Mouse (Mus musculus) heart, postnatal 0 days (tissue): ENCODE data around the gene Sorbs2. TPM values are rescaled to one million over a fixed set of nuclear protein-coding genes. Genes with fewer than 3 reads are reported as not detected.

Experiments used
- ATAC-seq: fragments of 200-750 bp; cut with Nextera tagmentation; 2 replicates; pipeline ENCODE4 v1.8.0; 2017; ENCODE audit warnings: low read depth, moderate number of reproducible peaks, moderate library complexity; ENCODE audit not compliant: insufficient read depth
- DNase-seq: peaks from one replicate; pipeline ENCODE4 v3.0.0-alpha.2; 2016; ENCODE audit warnings: low spot score
- H3K27ac ChIP-seq: fragments of 300-500 bp; sonication (generic); 2 replicates; pipeline ENCODE4 v1.5.1; 2014; ENCODE audit warnings: low read depth, mild to moderate bottlenecking
- H3K27me3 ChIP-seq: fragments of 300-500 bp; sonication (generic); 2 replicates; pipeline ENCODE4 v1.6.1; 2014; ENCODE audit warnings: low read length, mixed read lengths; ENCODE audit not compliant: control insufficient read depth, insufficient read depth
- H3K36me3 ChIP-seq: fragments of 300-500 bp; sonication (generic); replicated peaks from 2 replicates; pipeline ENCODE4 v1.6.1; 2014; ENCODE audit warnings: low read length, mixed read lengths; ENCODE audit not compliant: control insufficient read depth, insufficient read depth
- H3K4me1 ChIP-seq: fragments of 300-500 bp; sonication (generic); 2 replicates; pipeline ENCODE4 v1.6.1; 2014; ENCODE audit warnings: antibody characterized with exemption; ENCODE audit not compliant: control insufficient read depth, insufficient read depth
- H3K4me2 ChIP-seq: fragments of 300-500 bp; sonication (generic); 2 replicates; pipeline ENCODE4 v1.6.1; 2014; ENCODE audit warnings: low read depth, mild to moderate bottlenecking, low read length, moderate library complexity
- H3K4me3 ChIP-seq: fragments of 300-500 bp; sonication (generic); 2 replicates; pipeline ENCODE4 v1.5.1; 2014; ENCODE audit warnings: low read depth, low read length
- H3K9ac ChIP-seq: fragments of 300-500 bp; sonication (generic); replicated peaks from 2 replicates; pipeline ENCODE4 v1.6.1; 2014; ENCODE audit warnings: low read depth, low read length, mixed read lengths
- H3K9me3 ChIP-seq: fragments of 300-500 bp; sonication (generic); replicated peaks from 2 replicates; pipeline ENCODE4 v1.6.1; 2016; ENCODE audit warnings: low read length; ENCODE audit not compliant: control insufficient read depth
- CTCF ChIP-seq: IDR thresholded peaks from 2 replicates; pipeline ENCODE4 v1.5.1; 2016; ENCODE audit warnings: antibody characterized with exemption, control low read depth, low read depth
- EP300 ChIP-seq: IDR thresholded peaks from 2 replicates; pipeline ENCODE4 v1.6.1; 2016; ENCODE audit warnings: antibody characterized with exemption, low read depth
- WGBS: fragments of 180-500 bp; shearing (Covaris S2); extraction: QIAGEN DNeasy Blood & Tissue Kit; methylation state at CpG from one replicate; pipeline ENCODE4 v1.1.7; 2014; 5-methylcytosine and 5-hydroxymethylcytosine counted together
- polyA plus RNA-seq: library from polyadenylated mRNA; unstranded; fragments of >200 nt; fragmentation: Nextera tagmentation; extraction: Ambion mirVana; gene quantifications from 2 replicates; pipeline ENCODE4 v1.2.1, GENCODE M21; 2015
- total RNA-seq: library from RNA; depleted of rRNA; stranded (reverse); fragments of >200 nt; gene quantifications from 2 replicates; pipeline ENCODE4 v1.2.3, GENCODE M21; 2014; ENCODE audit warnings: low replicate concordance

Gene Sorbs2
- total and polyA plus RNA-seq, 2 experiments from 2014 or later: 228 to 385 TPM

DNA sequence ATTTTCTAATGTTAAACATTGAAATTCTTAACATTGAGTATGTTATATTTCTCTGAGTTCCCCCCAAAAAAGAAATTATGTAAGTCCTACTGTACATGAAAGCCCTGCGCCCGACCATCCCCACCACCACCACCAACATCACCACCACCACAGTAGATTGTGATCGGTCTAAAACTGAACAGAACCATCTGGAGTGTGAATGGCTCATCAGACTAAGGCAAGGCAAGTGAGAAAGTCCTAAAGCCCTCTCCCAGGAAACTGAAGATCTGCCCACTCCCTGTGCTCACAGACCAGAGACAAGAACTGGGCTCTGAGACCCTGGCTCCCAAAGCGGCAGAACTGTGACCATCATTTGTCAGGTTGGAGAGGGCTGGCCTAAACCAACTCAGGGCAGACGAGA lies 192.5 kb downstream of the Sorbs2 start:
- Histone ChIP-seq H3K36me3 (peaks cover 33% of the 10 kb centered on the region), H3K27me3 (no peaks in the 10 kb centered on the region), H3K9me3 (no peaks in the 10 kb centered on the region), H3K9ac (no peak overlapping the region), H3K4me2 (no peak overlapping the region), H3K27ac (no peak overlapping the region), H3K4me1 (peaks cover 11% of the 10 kb centered on the region; the same call in 1 of the 2 replicates), H3K4me3 (no peak overlapping the region)
- DNase-seq (no peak), ATAC-seq (no peak)
- WGBS: 76% methylated on average over 5 of the region's 5 CpGs
- TF ChIP-seq EP300 (no peak), CTCF (no peak)

GRCm38 (mm10) chr8:45703700-45704101 lies 196.1 kb downstream of the Sorbs2 start:
- H3K4me3 ChIP-seq: no peak overlapping the region
- DNase-seq (no peak), ATAC-seq (no peak)
- no peak overlapping the region for H3K4me2 ChIP-seq
- no peak overlapping the region for H3K9ac ChIP-seq
- H3K27ac ChIP-seq: no peak overlapping the region
- peaks cover 25% of the 10 kb centered on the region for H3K36me3 ChIP-seq
- H3K27me3 ChIP-seq: no peaks in the 10 kb centered on the region
- H3K4me1 ChIP-seq: peaks cover 11% of the 10 kb centered on the region; the same call in 1 of the 2 replicates
- WGBS: 45% methylated on average over 4 of the region's 4 CpGs
- no peaks in the 10 kb centered on the region for H3K9me3 ChIP-seq
- no peak for TF ChIP-seq CTCF
- TF ChIP-seq EP300: no peak

DNA sequence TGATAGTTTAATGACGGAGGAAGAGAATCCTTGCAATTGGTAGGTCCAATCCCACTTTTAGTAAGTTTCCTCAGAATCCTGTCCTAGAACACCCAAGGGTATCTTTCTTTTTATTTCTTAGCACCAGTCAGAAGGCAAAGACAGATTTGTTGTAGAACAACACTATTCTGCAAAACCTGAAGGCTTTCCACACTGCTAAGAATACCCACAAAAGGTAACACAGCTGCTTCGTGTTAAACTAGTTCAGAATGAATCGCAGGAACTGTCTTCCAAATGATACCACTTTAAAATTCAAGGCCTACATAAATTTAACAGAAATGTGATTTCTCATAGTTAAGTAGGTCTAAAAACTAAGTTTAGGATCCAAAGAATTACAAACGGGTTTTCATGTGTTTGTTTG lies 201.5 kb downstream of the Sorbs2 start:
- Histone ChIP-seq H3K4me2 (no peak overlapping the region), H3K27ac (no peak overlapping the region), H3K4me3 (no peak overlapping the region), H3K9me3 (no peaks in the 10 kb centered on the region), H3K27me3 (no peaks in the 10 kb centered on the region), H3K4me1 (0 out of 2 replicates have a peak, but pooled peaks cover 7% of the 10 kb centered on the region), H3K36me3 (peaks cover 20% of the 10 kb centered on the region; the same call in 1 of the 2 replicates), H3K9ac (no peak overlapping the region)
- WGBS: 76% methylated on average over 4 of the region's 4 CpGs
- ATAC-seq: no peak
- no peak for TF ChIP-seq CTCF
- TF ChIP-seq EP300: no peak
- DNase-seq: no peak

DNA sequence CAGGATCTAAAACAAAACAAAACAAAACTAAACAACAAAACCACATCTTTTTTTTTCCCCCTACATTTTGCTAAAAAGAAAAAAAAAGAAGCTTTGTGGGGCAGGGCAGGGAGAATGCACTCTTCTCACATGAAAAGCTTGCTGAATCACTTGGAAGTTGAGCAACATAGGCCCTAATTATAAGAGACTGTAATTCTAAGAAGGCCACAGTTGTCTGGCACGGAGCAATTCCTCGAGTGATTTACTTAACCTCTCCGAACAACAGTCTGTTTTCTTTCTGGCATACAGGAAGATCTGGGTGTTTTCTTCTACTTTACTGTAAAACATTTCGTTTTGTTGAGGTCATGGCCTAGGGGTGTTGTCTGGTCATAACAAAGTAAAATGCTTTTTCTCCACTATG lies 202.1 kb downstream of the Sorbs2 start:
- ATAC-seq (no peak), DNase-seq (no peak)
- Histone ChIP-seq H3K27me3 (no peaks in the 10 kb centered on the region), H3K4me3 (no peak overlapping the region), H3K27ac (peak overlapping the region; percentile 39; the same call in 1 of the 2 replicates), H3K36me3 (peaks cover 25% of the 10 kb centered on the region), H3K9ac (no peak overlapping the region), H3K4me1 (peaks cover 11% of the 10 kb centered on the region; the same call in 1 of the 2 replicates), H3K9me3 (no peaks in the 10 kb centered on the region), H3K4me2 (no peak overlapping the region)
- 67% methylated on average over 4 of the region's 4 CpGs for WGBS
- TF ChIP-seq CTCF (no peak), EP300 (no peak)

GRCm38 (mm10) chr8:45712610-45713009 lies 205.0 kb downstream of the Sorbs2 start:
- Histone ChIP-seq H3K36me3 (peaks cover 41% of the 10 kb centered on the region), H3K9me3 (no peaks in the 10 kb centered on the region), H3K9ac (no peak overlapping the region), H3K4me2 (no peak overlapping the region), H3K27ac (no peak overlapping the region), H3K4me1 (peaks cover 14% of the 10 kb centered on the region; the same call in 1 of the 2 replicates), H3K27me3 (no peaks in the 10 kb centered on the region), H3K4me3 (no peak overlapping the region)
- WGBS: 71% methylated on average over 6 of the region's 6 CpGs
- DNase-seq (no peak), ATAC-seq (no peak)
- TF ChIP-seq EP300 (no peak), CTCF (no peak)

DNA sequence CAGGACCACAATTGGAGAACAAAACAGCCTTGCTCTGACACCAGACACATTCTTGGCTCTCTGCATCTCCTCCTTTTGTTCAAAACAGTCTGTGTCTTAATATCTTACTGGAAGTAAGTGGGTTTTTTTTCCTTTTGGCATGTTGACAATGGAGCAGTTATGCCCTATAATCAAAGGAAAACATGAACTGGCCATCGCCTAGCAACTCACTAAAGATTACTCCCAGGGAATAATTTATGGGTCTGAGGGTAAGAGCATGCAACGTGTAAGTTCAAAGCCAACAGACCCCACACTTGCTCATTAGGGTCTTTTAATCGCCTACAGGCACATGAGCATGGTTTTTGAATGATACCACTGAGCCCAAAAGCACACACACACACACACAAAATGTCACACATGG lies 207.2 kb downstream of the Sorbs2 start:
- ATAC-seq (no peak), DNase-seq (no peak)
- Histone ChIP-seq H3K4me1 (peaks cover 18% of the 10 kb centered on the region), H3K36me3 (peaks cover 40% of the 10 kb centered on the region), H3K4me2 (no peak overlapping the region), H3K27me3 (no peaks in the 10 kb centered on the region), H3K27ac (peak overlapping the region; percentile 52; the same call in 1 of the 2 replicates), H3K9me3 (no peaks in the 10 kb centered on the region), H3K4me3 (no peak overlapping the region), H3K9ac (no peak overlapping the region)
- TF ChIP-seq CTCF: no peak
- no peak for TF ChIP-seq EP300
- 52% methylated on average over 3 of the region's 3 CpGs for WGBS
